Mouse (Mus musculus) embryonic fibroblast, embryonic 13.5 days (primary cell): ENCODE data around the gene Cmbl.

Experiments used
- CTCF ChIP-seq: IDR thresholded peaks from 2 replicates; pipeline ENCODE4 v1.5.1; 2011; ENCODE audit warnings: mild to moderate bottlenecking, control low read depth, low read length, moderate library complexity, borderline replicate concordance; ENCODE audit not compliant: insufficient read depth
- POLR2A ChIP-seq: IDR thresholded peaks from 2 replicates; pipeline ENCODE4 v1.6.1; 2011; ENCODE audit warnings: low read depth, mild to moderate bottlenecking, control low read depth, low read length, moderate library complexity

GRCm38 (mm10) chr15:31586088-31586487 lies 20.9 kb downstream of the Cmbl start:
- TF ChIP-seq CTCF (no peak), POLR2A (no peak)
